Mouse (Mus musculus): ENCODE results near the gene Zp3. TPM values are rescaled to one million over a fixed set of nuclear protein-coding genes. Genes with fewer than 3 reads are reported as not detected.

Zp3 gene
- total and polyA plus RNA-seq, 2 experiments from 2014 or later = not detected

GRCm38 (mm10) chr5:135945916-135946408 is 33.9 kb upstream of the Zp3 start:
- H3K36me3 ChIP-seq (replicated peaks; ENCODE audit: control insufficient read depth, insufficient read depth, low read length) = no peaks in the 10 kb centered on the region
- no peak for DNase-seq (ENCODE audit: low spot score)
- H3K4me3 ChIP-seq (ENCODE audit: low read depth, low read length) = no peak overlapping the region
- 0 out of 2 replicates have a peak, but pooled peaks cover 6% of the 10 kb centered on the region for H3K4me1 ChIP-seq (ENCODE audit: control insufficient read depth, insufficient read depth)
- H3K27me3 ChIP-seq (ENCODE audit: control insufficient read depth, insufficient read depth, low read length) = no peaks in the 10 kb centered on the region
- no peak overlapping the region for H3K27ac ChIP-seq (ENCODE audit: low read depth)
- TF ChIP-seq EP300 (IDR thresholded peaks at IDR 0.05; ENCODE audit: low read depth) = no peak
- TF ChIP-seq CTCF (IDR thresholded peaks at IDR 0.05; ENCODE audit: low read depth) = no peak
- 0 out of 2 replicates have a peak overlapping the region, but pooled peaks have one; percentile 2 for H3K9ac ChIP-seq (replicated peaks; ENCODE audit: low read depth, low read length)
- peak overlapping the region; percentile 31; the same call in 1 of the 2 replicates for H3K4me2 ChIP-seq (ENCODE audit: low read depth, low read length)
- WGBS = 33% methylated on average over 10 of the region's 10 CpGs
- H3K9me3 ChIP-seq (replicated peaks; ENCODE audit: control insufficient read depth, low read length) = no peaks in the 10 kb centered on the region
- ATAC-seq (ENCODE audit: insufficient read depth, low read depth) = peak; percentile 55

GRCm38 (mm10) chr5:135946621-135947020 is 33.3 kb upstream of the Zp3 start:
- no peak overlapping the region for H3K4me3 ChIP-seq (ENCODE audit: low read depth, low read length)
- no peaks in the 10 kb centered on the region for H3K36me3 ChIP-seq (replicated peaks; ENCODE audit: control insufficient read depth, insufficient read depth, low read length)
- DNase-seq (ENCODE audit: low spot score) (no peak), ATAC-seq (ENCODE audit: insufficient read depth, low read depth) (no peak)
- H3K27me3 ChIP-seq (ENCODE audit: control insufficient read depth, insufficient read depth, low read length) = no peaks in the 10 kb centered on the region
- H3K27ac ChIP-seq (ENCODE audit: low read depth) = no peak overlapping the region
- no peak overlapping the region for H3K9ac ChIP-seq (replicated peaks; ENCODE audit: low read depth, low read length)
- no peak overlapping the region for H3K4me2 ChIP-seq (ENCODE audit: low read depth, low read length)
- H3K4me1 ChIP-seq (ENCODE audit: control insufficient read depth, insufficient read depth) = 0 out of 2 replicates have a peak, but pooled peaks cover 6% of the 10 kb centered on the region
- 63% methylated on average over 5 of the region's 5 CpGs for WGBS
- H3K9me3 ChIP-seq (replicated peaks; ENCODE audit: control insufficient read depth, low read length) = no peaks in the 10 kb centered on the region
- TF ChIP-seq CTCF (IDR thresholded peaks at IDR 0.05; ENCODE audit: low read depth) (no peak), EP300 (IDR thresholded peaks at IDR 0.05; ENCODE audit: low read depth) (no peak)

- 76% methylated on average over 11 of the region's 11 CpGs for WGBS
- Histone ChIP-seq H3K4me2 (ENCODE audit: low read depth, low read length) (no peak overlapping the region), H3K27ac (ENCODE audit: low read depth) (no peak overlapping the region), H3K27me3 (ENCODE audit: control insufficient read depth, insufficient read depth, low read length) (no peaks in the 10 kb centered on the region), H3K9me3 (replicated peaks; ENCODE audit: control insufficient read depth, low read length) (no peaks in the 10 kb centered on the region), H3K9ac (replicated peaks; ENCODE audit: low read depth, low read length) (no peak overlapping the region), H3K36me3 (replicated peaks; ENCODE audit: control insufficient read depth, insufficient read depth, low read length) (no peaks in the 10 kb centered on the region), H3K4me3 (ENCODE audit: low read depth, low read length) (no peak overlapping the region), H3K4me1 (ENCODE audit: control insufficient read depth, insufficient read depth) (0 out of 2 replicates have a peak, but pooled peaks cover 3% of the 10 kb centered on the region)
- TF ChIP-seq EP300 (IDR thresholded peaks at IDR 0.05; ENCODE audit: low read depth) (no peak), CTCF (IDR thresholded peaks at IDR 0.05; ENCODE audit: low read depth) (no peak)
- ATAC-seq (ENCODE audit: insufficient read depth, low read depth) (no peak), DNase-seq (ENCODE audit: low spot score) (no peak)
Measured at GRCm38 (mm10) chr5:135950710-135951412, 29.0 kb upstream of the Zp3 start.

GRCm38 (mm10) chr5:135951660-135952059 is 28.2 kb upstream of the Zp3 start:
- ATAC-seq (ENCODE audit: insufficient read depth, low read depth) (no peak), DNase-seq (ENCODE audit: low spot score) (no peak)
- no peaks in the 10 kb centered on the region for H3K27me3 ChIP-seq (ENCODE audit: control insufficient read depth, insufficient read depth, low read length)
- no peak overlapping the region for H3K9ac ChIP-seq (replicated peaks; ENCODE audit: low read depth, low read length)
- H3K36me3 ChIP-seq (replicated peaks; ENCODE audit: control insufficient read depth, insufficient read depth, low read length) = no peaks in the 10 kb centered on the region
- no peak for TF ChIP-seq EP300 (IDR thresholded peaks at IDR 0.05; ENCODE audit: low read depth)
- no peak for TF ChIP-seq CTCF (IDR thresholded peaks at IDR 0.05; ENCODE audit: low read depth)
- H3K4me1 ChIP-seq (ENCODE audit: control insufficient read depth, insufficient read depth) = no peaks in the 10 kb centered on the region; the same call in 1 of the 2 replicates
- WGBS = 94% methylated on average over 2 of the region's 2 CpGs
- no peak overlapping the region for H3K27ac ChIP-seq (ENCODE audit: low read depth)
- no peaks in the 10 kb centered on the region for H3K9me3 ChIP-seq (replicated peaks; ENCODE audit: control insufficient read depth, low read length)
- no peak overlapping the region for H3K4me2 ChIP-seq (ENCODE audit: low read depth, low read length)
- H3K4me3 ChIP-seq (ENCODE audit: low read depth, low read length) = no peak overlapping the region

- DNase-seq (ENCODE audit: low spot score) (no peak), ATAC-seq (ENCODE audit: insufficient read depth, low read depth) (no peak)
- Histone ChIP-seq H3K4me1 (ENCODE audit: control insufficient read depth, insufficient read depth) (peaks cover 4% of the 10 kb centered on the region), H3K27me3 (ENCODE audit: control insufficient read depth, insufficient read depth, low read length) (no peaks in the 10 kb centered on the region), H3K36me3 (replicated peaks; ENCODE audit: control insufficient read depth, insufficient read depth, low read length) (no peaks in the 10 kb centered on the region), H3K4me2 (ENCODE audit: low read depth, low read length) (no peak overlapping the region), H3K9ac (replicated peaks; ENCODE audit: low read depth, low read length) (no peak overlapping the region), H3K27ac (ENCODE audit: low read depth) (no peak overlapping the region), H3K9me3 (replicated peaks; ENCODE audit: control insufficient read depth, low read length) (no peaks in the 10 kb centered on the region), H3K4me3 (ENCODE audit: low read depth, low read length) (no peak overlapping the region)
- WGBS = 76% methylated on average over 2 of the region's 2 CpGs
- TF ChIP-seq CTCF (IDR thresholded peaks at IDR 0.05; ENCODE audit: low read depth) = no peak
Measured at GRCm38 (mm10) chr5:135952830-135953229, 27.1 kb upstream of the Zp3 start.
